Mouse (Mus musculus): ENCODE data around the gene Gm15128. TPM values are rescaled to one million over a fixed set of nuclear protein-coding genes. Genes with fewer than 3 reads are reported as not detected.

The Gm15128 gene
- total RNA-seq (2023), result not detected

DNA sequence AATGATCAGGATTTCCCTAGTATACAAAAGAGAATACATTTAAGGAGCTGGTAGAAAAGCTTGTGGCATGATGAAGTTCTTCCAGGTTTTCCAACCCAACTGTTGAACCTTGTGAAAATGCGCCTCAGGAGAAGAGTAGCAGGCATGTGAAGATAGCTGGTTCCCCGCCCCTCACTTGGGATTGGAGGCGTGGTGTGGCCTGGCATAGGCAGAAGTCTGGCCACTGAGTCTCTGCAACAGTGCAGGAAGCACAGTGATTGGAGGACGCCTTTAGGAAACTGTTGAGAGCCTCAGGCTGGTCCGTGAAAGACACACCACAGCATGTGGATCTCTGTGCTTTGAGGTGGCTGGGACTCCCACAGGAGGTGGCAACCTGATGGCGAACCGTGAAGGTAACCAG is at the start of gene Gm15128:
TSS of gene Gm15128 (plus strand) at position 301 of the 400 bp plus-strand sequence.

Other genes with a start within 250 kb of the Gm15128 start
- not detected for gene Lrch2, start 211.9 kb upstream of the Gm15128 start, total RNA-seq (2023)
- not detected for gene Gm15080, start 227.0 kb downstream of the Gm15128 start, total RNA-seq (2023)

Data from T-cell, adult 66 days (primary cell).